Mouse (Mus musculus) liver, embryonic 14.5 days (tissue): Measurements from ENCODE around the gene Hoxa2.

Source experiments
- CTCF ChIP-seq: IDR thresholded peaks from 2 replicates; pipeline ENCODE4 v1.5.1; 2016; ENCODE audit warnings: antibody characterized with exemption, low read depth, control low read depth
- EP300 ChIP-seq: IDR thresholded peaks from 2 replicates; pipeline ENCODE4 v1.6.1; 2016; ENCODE audit warnings: antibody characterized with exemption, low read depth

GRCm38 (mm10) chr6:52158276-52159051, 6.2 kb downstream of the Hoxa2 start, which contains the start of gene Hoxa1:
- TF ChIP-seq CTCF: no peak
- TF ChIP-seq EP300: no peak
